ENCODE assay signal across 24 mouse cellular contexts in genomic region chr12:104793486-104793885, GRCm38 (mm10). TPM values are rescaled to one million over a fixed set of nuclear protein-coding genes. Genes with fewer than 3 reads are reported as not detected.
DNase-seq lines count a peak whose midpoint lies in the region; ATAC-seq and TF ChIP-seq lines count a peak whose summit lies in the region.
"Had no signal": no experiment of that assay in that cellular context is flagged by ENCODE, and none has a peak within 500 bp of the region (broad histone marks: within the 10 kb centered on the region; RNA-seq: fewer than 3 reads in every experiment).

No protein-coding gene starts in this region.

- H3K9me3 ChIP-seq in lung, embryonic 14.5 days (ENCODE audit: low read depth, low read length) = no peaks in the 10 kb centered on the region; the same call in 1 of the 2 replicates
- no peaks in the 10 kb centered on the region for H3K9me3 ChIP-seq in lung, postnatal 0 days (ENCODE audit: low read length)

- peak; percentile 55 to 60 for DNase-seq in cerebellum, postnatal 10 days
- no peak for DNase-seq in cerebellum, postnatal 25 days
- DNase-seq in lung, embryonic 14.5 days = peak; percentile 24
- DNase-seq in lung, postnatal 0 days (ENCODE audit: low spot score) = no peak
- DNase-seq in gastrocnemius, postnatal 14 days = peak; percentile 47
- no peak for DNase-seq in kidney, adult 9 months
- no peak for DNase-seq in layer of hippocampus, adult 11-12 months (ENCODE audit: low spot score)
- DNase-seq: adrenal gland, postnatal 36 days; cerebellum, adult 9-11 months; heart, adult 18-20 months; heart, postnatal 14 days; kidney, adult 11 months; kidney, postnatal 4 days; liver, embryonic 13.5 days; lung, postnatal 4 days; right cerebral cortex, adult 18-20 months; thymus, adult 18-20 months; thymus, postnatal 36 days had no signal

- H3K4me1 ChIP-seq in lung, embryonic 14.5 days (ENCODE audit: insufficient read depth) = no peaks in the 10 kb centered on the region; the same call in 1 of the 2 replicates
- no peaks in the 10 kb centered on the region for H3K4me1 ChIP-seq in lung, postnatal 0 days (ENCODE audit: insufficient read depth, low read depth, low read length)
- H3K4me1 ChIP-seq: liver, embryonic 13.5 days; lung, embryonic 15.5 days; midbrain, embryonic 15.5 days; neural tube, embryonic 13.5 days had no signal

- 33% methylated on average over 12 of the region's 12 CpGs for WGBS in lung, embryonic 14.5 days
- WGBS in lung, postnatal 0 days = 30% methylated on average over 12 of the region's 12 CpGs

- no peak for TF ChIP-seq CTCF in lung, embryonic 14.5 days (IDR thresholded peaks at IDR 0.05; ENCODE audit: low read depth)
- TF ChIP-seq CTCF in lung, postnatal 0 days (IDR thresholded peaks at IDR 0.05) = no peak

- no peak overlapping the region for H3K4me3 ChIP-seq in lung, embryonic 14.5 days (ENCODE audit: low read depth, low read length)
- H3K4me3 ChIP-seq in lung, postnatal 0 days (ENCODE audit: low read depth, low read length) = no peak overlapping the region
- H3K4me3 ChIP-seq: heart, embryonic 13.5 days; limb, embryonic 12.5 days; liver, embryonic 13.5 days; lung, embryonic 15.5 days; midbrain, embryonic 15.5 days; myocyte; neural tube, embryonic 13.5 days had no signal

- H3K9ac ChIP-seq in lung, embryonic 14.5 days = no peak overlapping the region
- no peak overlapping the region for H3K9ac ChIP-seq in lung, postnatal 0 days (replicated peaks; ENCODE audit: low read depth)
- H3K9ac ChIP-seq: heart, embryonic 13.5 days; limb, embryonic 12.5 days; liver, embryonic 13.5 days; lung, embryonic 15.5 days; midbrain, embryonic 15.5 days; neural tube, embryonic 13.5 days had no signal

- intact Hi-C loops in gastrocnemius, postnatal 14 days (cut with DNase I; ENCODE audit: low total_unique reads) = no loop called here

- H3K27ac ChIP-seq in lung, embryonic 14.5 days (ENCODE audit: low read depth) = no peak overlapping the region; the same call in 1 of the 2 replicates
- H3K27ac ChIP-seq in lung, postnatal 0 days (ENCODE audit: low read length) = no peak overlapping the region
- H3K27ac ChIP-seq: heart, embryonic 13.5 days; limb, embryonic 12.5 days; liver, embryonic 13.5 days; lung, embryonic 15.5 days; midbrain, embryonic 15.5 days; neural tube, embryonic 13.5 days had no signal

- no peaks in the 10 kb centered on the region for H3K27me3 ChIP-seq in lung, embryonic 14.5 days (ENCODE audit: insufficient read depth, low read length)
- H3K27me3 ChIP-seq in lung, postnatal 0 days (replicated peaks; ENCODE audit: insufficient read depth, low read length) = no peaks in the 10 kb centered on the region
- H3K27me3 ChIP-seq: liver, embryonic 13.5 days; lung, embryonic 15.5 days; midbrain, embryonic 15.5 days; neural tube, embryonic 13.5 days had no signal

- no peak for TF ChIP-seq EP300 in lung, postnatal 0 days (IDR thresholded peaks at IDR 0.05)

- no peak overlapping the region for H3K4me2 ChIP-seq in lung, embryonic 14.5 days
- no peak overlapping the region for H3K4me2 ChIP-seq in lung, postnatal 0 days (replicated peaks; ENCODE audit: low read depth, low read length)
- H3K4me2 ChIP-seq: heart, embryonic 13.5 days; limb, embryonic 12.5 days; liver, embryonic 13.5 days; lung, embryonic 15.5 days; midbrain, embryonic 15.5 days; neural tube, embryonic 13.5 days had no signal

- peak; percentile 24; the same call in 1 of the 2 replicates for ATAC-seq in lung, embryonic 14.5 days (ENCODE audit: insufficient read depth)
- no peak for ATAC-seq in lung, postnatal 0 days
- ATAC-seq: midbrain, embryonic 15.5 days had no signal

- H3K36me3 ChIP-seq in lung, embryonic 14.5 days (ENCODE audit: insufficient read depth) = peaks cover 5% of the 10 kb centered on the region; the same call in 1 of the 2 replicates
- H3K36me3 ChIP-seq in lung, postnatal 0 days (ENCODE audit: insufficient read depth, low read length) = no peaks in the 10 kb centered on the region
- H3K36me3 ChIP-seq: liver, embryonic 13.5 days; lung, embryonic 15.5 days; midbrain, embryonic 15.5 days had no signal

RNA-seq across cellular contexts. Expression of gene Dicer1, which starts 41.7 kb away (rescaled TPM):
- 21.7 and 23.4 TPM in 2 replicates for polyA plus RNA-seq in lung, embryonic 14.5 days (2014; fragmentation: Nextera tagmentation; extraction: Ambion mirVana)
- polyA plus RNA-seq in lung, postnatal 0 days (2015; fragmentation: Nextera tagmentation; extraction: Ambion mirVana) = 15.6 and 17.7 TPM in 2 replicates
- 10 to 100 TPM; 32.0 to 33.8 TPM for total RNA-seq in gastrocnemius, postnatal 14 days (2021)

Comparison
In these comparisons a context has a peak if more than half of its experiments do, and no peak if none do; other contexts are left out.
1. DNase-seq: peak in cerebellum, postnatal 10 days (2 of 2), lung, embryonic 14.5 days (single experiment) and gastrocnemius, postnatal 14 days (single experiment); none in cerebellum, postnatal 25 days (0 of 2), lung, postnatal 0 days (single experiment), kidney, adult 9 months (single experiment) and layer of hippocampus, adult 11-12 months (single experiment).